In genomic region chr4:110087570-110088247, GRCm38 (mm10) we compare ENCODE assay signal across 7 mouse cellular contexts.
DNase-seq lines count a peak whose midpoint lies in the region; ATAC-seq and TF ChIP-seq lines count a peak whose summit lies in the region.

No protein-coding gene starts in this region.

- DNase-seq in urinary bladder, adult 18-20 months (ENCODE audit: low spot score in 2 of 2): peak; percentile 4 to 11
- DNase-seq in urinary bladder, postnatal 10 days (ENCODE audit: low spot score): no peak
- DNase-seq in brain, embryonic 14.5 days (ENCODE audit: low read depth): peak; percentile 72
- DNase-seq in liver, postnatal 0 days: peak; percentile 24
- DNase-seq in retina, postnatal 1 day: peak; percentile 79
- no peak for DNase-seq in cerebellum, adult 11-12 months

- no peak overlapping the region for H3K27ac ChIP-seq in hindbrain, embryonic 16.5 days (ENCODE audit: low read depth, low read length)
- H3K27ac ChIP-seq in liver, postnatal 0 days (ENCODE audit: low read depth): no peak overlapping the region

- H3K9me3 ChIP-seq in hindbrain, embryonic 16.5 days (ENCODE audit: control insufficient read depth, low read length): no peaks in the 10 kb centered on the region
- H3K9me3 ChIP-seq in liver, postnatal 0 days (ENCODE audit: low read length): no peaks in the 10 kb centered on the region

- TF ChIP-seq CTCF in brain, embryonic 14.5 days (IDR thresholded peaks at IDR 0.05; ENCODE audit: borderline replicate concordance, extremely low read depth, insufficient read depth, insufficient read length): no peak
- no peak for TF ChIP-seq CTCF in liver, postnatal 0 days (IDR thresholded peaks at IDR 0.05; ENCODE audit: low read depth)

- TF ChIP-seq EP300 in liver, postnatal 0 days (IDR thresholded peaks at IDR 0.05; ENCODE audit: low read depth): no peak

- 28% methylated on average over 9 of the region's 9 CpGs for WGBS in hindbrain, embryonic 16.5 days
- 39% methylated on average over 9 of the region's 9 CpGs for WGBS in liver, postnatal 0 days (ENCODE audit: insufficient replicate concordance)

- no peaks in the 10 kb centered on the region for H3K27me3 ChIP-seq in hindbrain, embryonic 16.5 days (replicated peaks; ENCODE audit: control insufficient read depth, insufficient read depth, low read length)
- H3K27me3 ChIP-seq in liver, postnatal 0 days (ENCODE audit: insufficient read depth, low read length): no peaks in the 10 kb centered on the region

- no peak for TF ChIP-seq POLR2A in brain, embryonic 14.5 days (IDR thresholded peaks at IDR 0.05; ENCODE audit: borderline replicate concordance, extremely low read depth, insufficient read depth, insufficient read length, poor library complexity, severe bottlenecking)

- H3K4me2 ChIP-seq in hindbrain, embryonic 16.5 days (ENCODE audit: low read length): no peak overlapping the region
- H3K4me2 ChIP-seq in liver, postnatal 0 days (ENCODE audit: low read depth, low read length): no peak overlapping the region

- H3K36me3 ChIP-seq in hindbrain, embryonic 16.5 days (ENCODE audit: control insufficient read depth, insufficient read depth, low read length): no peaks in the 10 kb centered on the region
- H3K36me3 ChIP-seq in liver, postnatal 0 days (replicated peaks; ENCODE audit: insufficient read depth, low read length): no peaks in the 10 kb centered on the region

- no peak overlapping the region for H3K9ac ChIP-seq in hindbrain, embryonic 16.5 days (ENCODE audit: low read depth, low read length)
- H3K9ac ChIP-seq in liver, postnatal 0 days (replicated peaks): no peak overlapping the region

- no peaks in the 10 kb centered on the region for H3K4me1 ChIP-seq in hindbrain, embryonic 16.5 days (ENCODE audit: control insufficient read depth, insufficient read depth, low read depth, low read length)
- H3K4me1 ChIP-seq in liver, postnatal 0 days (ENCODE audit: insufficient read depth): no peaks in the 10 kb centered on the region

- H3K4me3 ChIP-seq in hindbrain, embryonic 16.5 days (ENCODE audit: low read length): no peak overlapping the region
- no peak overlapping the region for H3K4me3 ChIP-seq in liver, postnatal 0 days (ENCODE audit: low read depth, low read length)

- peak; percentile 77 for ATAC-seq in hindbrain, embryonic 16.5 days
- no peak for ATAC-seq in liver, postnatal 0 days

Comparison
In these comparisons a context has a peak if more than half of its experiments do, and no peak if none do; other contexts are left out.
1. DNase-seq: peak in urinary bladder, adult 18-20 months (2 of 2), brain, embryonic 14.5 days (single experiment), liver, postnatal 0 days (single experiment) and retina, postnatal 1 day (single experiment); none in urinary bladder, postnatal 10 days (single experiment) and cerebellum, adult 11-12 months (single experiment).